Comparison of ENCODE assay signal across 30 mouse cellular contexts in the genomic region with DNA sequence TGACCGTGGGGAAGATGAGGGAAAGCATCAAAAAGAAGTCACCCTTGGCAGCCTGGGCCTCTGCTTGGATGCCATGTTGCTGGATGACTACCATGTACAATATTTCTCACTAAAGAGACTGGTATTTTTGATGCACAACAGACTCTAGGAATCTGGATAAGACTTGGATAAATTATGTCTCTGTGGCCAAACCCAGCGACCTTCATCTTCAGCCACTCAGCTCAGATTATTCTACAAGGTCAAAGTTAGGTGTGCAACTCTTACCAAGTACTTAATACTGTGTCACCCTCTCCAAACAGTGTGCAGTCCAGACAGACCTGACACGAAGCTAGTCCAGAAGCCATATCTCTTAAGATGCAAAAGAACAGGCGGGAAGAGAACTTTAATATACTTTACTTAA.
DNase-seq lines count a peak whose midpoint lies in the region.
"Had no signal": no experiment of that assay in that cellular context is flagged by ENCODE, and none has a peak within 500 bp of the region (broad histone marks: within the 10 kb centered on the region; RNA-seq: fewer than 3 reads in every experiment).

No protein-coding gene starts in this region.

- H3K4me3 ChIP-seq in heart, embryonic 10.5 days: no peak overlapping the region
- H3K4me3 ChIP-seq: embryonic facial prominence, embryonic 10.5 days; embryonic facial prominence, embryonic 13.5 days; erythroblast, embryonic 14.5 days; forebrain, embryonic 12.5 days; forebrain, embryonic 15.5 days; heart, embryonic 13.5 days; hindbrain, embryonic 10.5 days; hindbrain, embryonic 13.5 days; intestine, embryonic 15.5 days had no signal

- 67% methylated on average over 4 of the region's 4 CpGs for WGBS in heart, embryonic 10.5 days

- peaks cover 19% of the 10 kb centered on the region for H3K4me1 ChIP-seq in heart, embryonic 10.5 days
- H3K4me1 ChIP-seq: embryonic facial prominence, embryonic 10.5 days; embryonic facial prominence, embryonic 13.5 days; forebrain, embryonic 12.5 days; forebrain, embryonic 15.5 days; hindbrain, embryonic 10.5 days; hindbrain, embryonic 13.5 days; intestine, embryonic 15.5 days had no signal

- H3K27me3 ChIP-seq in heart, embryonic 10.5 days (ENCODE audit: insufficient read depth, poor library complexity, severe bottlenecking): no peaks in the 10 kb centered on the region
- H3K27me3 ChIP-seq: CH12.LX; embryonic facial prominence, embryonic 13.5 days; forebrain, embryonic 12.5 days; forebrain, embryonic 15.5 days; heart, embryonic 13.5 days; hindbrain, embryonic 13.5 days; intestine, embryonic 15.5 days; Patski had no signal

- no peaks in the 10 kb centered on the region for H3K9me3 ChIP-seq in heart, embryonic 10.5 days
- H3K9me3 ChIP-seq: embryonic facial prominence, embryonic 10.5 days; embryonic facial prominence, embryonic 13.5 days; forebrain, embryonic 12.5 days; forebrain, embryonic 15.5 days; G1E; heart, embryonic 13.5 days; hindbrain, embryonic 10.5 days; hindbrain, embryonic 13.5 days; intestine, embryonic 15.5 days had no signal

- peak; percentile 60 for DNase-seq in adrenal gland, adult 2 months
- no peak for DNase-seq in adrenal gland, postnatal 25 days
- peak; percentile 27 for DNase-seq in heart, embryonic 10.5 days (ENCODE audit: low spot score)
- no peak for DNase-seq in heart, adult 8-10 months (ENCODE audit: low spot score)
- DNase-seq in adrenal gland, postnatal 14 days: peak; percentile 7
- no peak for DNase-seq in spleen, adult 18-20 months
- no peak for DNase-seq in cerebellum, adult 8-10 months
- DNase-seq: B cell, adult 2 months; cerebellum, adult 11 months; cerebellum, adult 2 months; cerebellum, postnatal 10 days; cerebellum, postnatal 36 days; embryo, embryonic 11 days; gastrocnemius, postnatal 14 days; heart, adult 11 months; heart, postnatal 36 days; kidney, adult 11 months; kidney, adult 8-10 months had no signal

- H3K27ac ChIP-seq in heart, embryonic 10.5 days: no peak overlapping the region
- H3K27ac ChIP-seq: embryonic facial prominence, embryonic 10.5 days; embryonic facial prominence, embryonic 13.5 days; forebrain, embryonic 12.5 days; forebrain, embryonic 15.5 days; heart, embryonic 13.5 days; hindbrain, embryonic 10.5 days; hindbrain, embryonic 13.5 days; intestine, embryonic 15.5 days had no signal

- no peaks in the 10 kb centered on the region for H3K36me3 ChIP-seq in heart, embryonic 10.5 days
- H3K36me3 ChIP-seq: embryonic facial prominence, embryonic 10.5 days; embryonic facial prominence, embryonic 13.5 days; forebrain, embryonic 12.5 days; forebrain, embryonic 15.5 days; G1E; heart, embryonic 13.5 days; hindbrain, embryonic 10.5 days; hindbrain, embryonic 13.5 days; intestine, embryonic 15.5 days had no signal

Comparison
In these comparisons a context has a peak if more than half of its experiments do, and no peak if none do; other contexts are left out.
1. DNase-seq: peak in adrenal gland, adult 2 months (single experiment), heart, embryonic 10.5 days (single experiment) and adrenal gland, postnatal 14 days (single experiment); none in adrenal gland, postnatal 25 days (single experiment), heart, adult 8-10 months (single experiment), spleen, adult 18-20 months (0 of 2) and cerebellum, adult 8-10 months (single experiment).